ENCODE assay signal across 12 mouse cellular contexts in genomic region chr12:21155062-21155461, GRCm38 (mm10).
DNase-seq lines count a peak whose midpoint lies in the region; ATAC-seq and TF ChIP-seq lines count a peak whose summit lies in the region.
"Had no signal": no experiment of that assay in that cellular context is flagged by ENCODE, and none has a peak within 500 bp of the region (broad histone marks: within the 10 kb centered on the region; RNA-seq: fewer than 3 reads in every experiment).

No protein-coding gene starts in this region.

- H3K36me3 ChIP-seq in kidney, postnatal 0 days (ENCODE audit: insufficient read depth, low read length) = no peaks in the 10 kb centered on the region
- H3K36me3 ChIP-seq in stomach, embryonic 16.5 days (ENCODE audit: control insufficient read depth, insufficient read depth, low read length) = no peaks in the 10 kb centered on the region
- no peaks in the 10 kb centered on the region for H3K36me3 ChIP-seq in hindbrain, embryonic 12.5 days
- H3K36me3 ChIP-seq: limb, embryonic 15.5 days had no signal

- H3K4me2 ChIP-seq in kidney, postnatal 0 days (ENCODE audit: low read length) = no peak overlapping the region
- H3K4me2 ChIP-seq in stomach, embryonic 16.5 days (ENCODE audit: low read depth, low read length) = no peak overlapping the region
- no peak overlapping the region for H3K4me2 ChIP-seq in hindbrain, embryonic 12.5 days (replicated peaks)
- H3K4me2 ChIP-seq: limb, embryonic 15.5 days had no signal

- DNase-seq in adrenal gland, adult 2 months = peak; percentile 53
- DNase-seq in adrenal gland, postnatal 14 days = no peak
- DNase-seq in lung, adult 18-20 months = peak; percentile 59 to 72
- DNase-seq in lung, postnatal 14 days = no peak
- peak; percentile 55 for DNase-seq in kidney, postnatal 0 days (ENCODE audit: low spot score)
- no peak for DNase-seq in right cerebral cortex, postnatal 36 days (ENCODE audit: low spot score in 2 of 2)
- DNase-seq: cerebellum, postnatal 10 days; gastrocnemius, postnatal 36 days had no signal

- H3K9me3 ChIP-seq in kidney, postnatal 0 days (replicated peaks; ENCODE audit: low read length) = no peaks in the 10 kb centered on the region
- H3K9me3 ChIP-seq in stomach, embryonic 16.5 days (replicated peaks; ENCODE audit: control insufficient read depth, low read length) = no peaks in the 10 kb centered on the region
- no peaks in the 10 kb centered on the region for H3K9me3 ChIP-seq in hindbrain, embryonic 12.5 days (replicated peaks)
- H3K9me3 ChIP-seq: limb, embryonic 15.5 days had no signal

- H3K4me1 ChIP-seq in kidney, postnatal 0 days (replicated peaks; ENCODE audit: insufficient read depth, low read length) = peaks cover 11% of the 10 kb centered on the region
- H3K4me1 ChIP-seq in stomach, embryonic 16.5 days (ENCODE audit: control insufficient read depth, insufficient read depth, low read length) = peaks cover 14% of the 10 kb centered on the region
- H3K4me1 ChIP-seq in hindbrain, embryonic 12.5 days = peaks cover 31% of the 10 kb centered on the region

- 0 out of 2 replicates have a peak overlapping the region, but pooled peaks have one; percentile 47 for H3K27ac ChIP-seq in kidney, postnatal 0 days
- no peak overlapping the region for H3K27ac ChIP-seq in stomach, embryonic 16.5 days (ENCODE audit: low read length)
- no peak overlapping the region for H3K27ac ChIP-seq in hindbrain, embryonic 12.5 days
- H3K27ac ChIP-seq: limb, embryonic 15.5 days had no signal

- no peak overlapping the region for H3K4me3 ChIP-seq in kidney, postnatal 0 days (replicated peaks; ENCODE audit: low read depth, low read length)
- H3K4me3 ChIP-seq in stomach, embryonic 16.5 days (replicated peaks; ENCODE audit: low read length) = no peak overlapping the region
- H3K4me3 ChIP-seq in hindbrain, embryonic 12.5 days = no peak overlapping the region
- H3K4me3 ChIP-seq: erythroblast, embryonic 14.5 days; limb, embryonic 15.5 days had no signal

- TF ChIP-seq CTCF in kidney, postnatal 0 days (IDR thresholded peaks at IDR 0.05; ENCODE audit: low read depth) = no peak

- H3K9ac ChIP-seq in kidney, postnatal 0 days (ENCODE audit: low read depth, low read length) = no peak overlapping the region
- H3K9ac ChIP-seq in stomach, embryonic 16.5 days (ENCODE audit: low read length) = no peak overlapping the region
- no peak overlapping the region for H3K9ac ChIP-seq in hindbrain, embryonic 12.5 days
- H3K9ac ChIP-seq: limb, embryonic 15.5 days had no signal

- WGBS in kidney, postnatal 0 days = 27% methylated on average over 4 of the region's 4 CpGs
- WGBS in stomach, embryonic 16.5 days = 49% methylated on average over 4 of the region's 4 CpGs
- 62% methylated on average over 4 of the region's 4 CpGs for WGBS in hindbrain, embryonic 12.5 days

- no peaks in the 10 kb centered on the region for H3K27me3 ChIP-seq in kidney, postnatal 0 days (ENCODE audit: insufficient read depth, low read length)
- no peaks in the 10 kb centered on the region for H3K27me3 ChIP-seq in stomach, embryonic 16.5 days (ENCODE audit: control insufficient read depth, insufficient read depth, low read length)
- H3K27me3 ChIP-seq in hindbrain, embryonic 12.5 days = no peaks in the 10 kb centered on the region
- H3K27me3 ChIP-seq: limb, embryonic 15.5 days had no signal

- ATAC-seq in kidney, postnatal 0 days (replicated peaks; ENCODE audit: low FRiP score, low read depth) = no peak; the same call in 1 of the 2 replicates
- ATAC-seq in stomach, embryonic 16.5 days (ENCODE audit: insufficient read depth, low FRiP score) = peak; percentile 53; the same call in 1 of the 2 replicates
- ATAC-seq in hindbrain, embryonic 12.5 days (ENCODE audit: low FRiP score) = no peak

Comparison
In these comparisons a context has a peak if more than half of its experiments do, and no peak if none do; other contexts are left out.
1. DNase-seq: peak in adrenal gland, adult 2 months (single experiment), lung, adult 18-20 months (2 of 2) and kidney, postnatal 0 days (single experiment); none in adrenal gland, postnatal 14 days (single experiment), lung, postnatal 14 days (single experiment) and right cerebral cortex, postnatal 36 days (0 of 2).